Mouse (Mus musculus) brain, embryonic 14.5 days (tissue): ENCODE data around the gene Suds3. TPM values are rescaled to one million over a fixed set of nuclear protein-coding genes. Genes with fewer than 3 reads are reported as not detected.

Source experiments
- DNase-seq: peaks from one replicate; pipeline ENCODE4 v3.0.0-alpha.2; 2011; ENCODE audit warnings: low read depth
- CTCF ChIP-seq: fragments of 200-500 bp; IDR thresholded peaks from 2 replicates; pipeline ENCODE4 v1.5.1; 2012; ENCODE audit warnings: inconsistent platforms, mild to moderate bottlenecking, moderate library complexity, borderline replicate concordance; ENCODE audit not compliant: insufficient read depth, insufficient read length; ENCODE audit errors: extremely low read depth
- POLR2A ChIP-seq: fragments of 200-500 bp; IDR thresholded peaks from 2 replicates; pipeline ENCODE4 v1.6.1; 2012; ENCODE audit warnings: mild to moderate bottlenecking, inconsistent platforms, borderline replicate concordance; ENCODE audit not compliant: poor library complexity, insufficient read depth, insufficient read length, severe bottlenecking; ENCODE audit errors: extremely low read depth
- polyA plus RNA-seq: library from polyadenylated mRNA; depleted of rRNA; stranded (reverse); fragments of >200 nt; gene quantifications from 2 replicates; pipeline ENCODE4 v1.2.3, GENCODE M21; 2012; rRNA removed

Suds3 gene
- 98.4 and 105 TPM in 2 replicates for polyA plus RNA-seq

- TF ChIP-seq CTCF (peak; percentile 94), POLR2A (peak; percentile 74)
- DNase-seq = peak; percentile 92
Measured at GRCm38 (mm10) chr5:117115836-117116366, at the start of gene Suds3. Gene Suds3 (minus strand): TSS chr5:117116113.

GRCm38 (mm10) chr5:117164923-117165322 is 49.0 kb upstream of the Suds3 start:
- no peak for DNase-seq
- TF ChIP-seq POLR2A (no peak), CTCF (no peak)

- no peak for DNase-seq
- no peak for TF ChIP-seq POLR2A
- no peak for TF ChIP-seq CTCF
Measured at GRCm38 (mm10) chr5:117164516-117164915, 48.6 kb upstream of the Suds3 start.

GRCm38 (mm10) chr5:117163790-117164189 is 47.9 kb upstream of the Suds3 start:
- TF ChIP-seq POLR2A (no peak), CTCF (no peak)

GRCm38 (mm10) chr5:117160499-117160898 is 44.6 kb upstream of the Suds3 start:
- TF ChIP-seq POLR2A = no peak
- no peak for DNase-seq

More at GRCm38 (mm10) chr5:117163790-117164189, 47.9 kb upstream of the Suds3 start:
- no peak for DNase-seq

- no peak for TF ChIP-seq POLR2A
- no peak for TF ChIP-seq CTCF
- DNase-seq = no peak
Measured at GRCm38 (mm10) chr5:117159805-117160291, 43.9 kb upstream of the Suds3 start.

GRCm38 (mm10) chr5:117159326-117159725 is 43.4 kb upstream of the Suds3 start:
- DNase-seq = no peak
- no peak for TF ChIP-seq CTCF

GRCm38 (mm10) chr5:117158335-117159018 is 42.6 kb upstream of the Suds3 start:
- TF ChIP-seq POLR2A (no peak), CTCF (no peak)
- no peak for DNase-seq

- peak; percentile 69 for DNase-seq
- TF ChIP-seq CTCF (no peak), POLR2A (no peak)
Measured at GRCm38 (mm10) chr5:117153527-117154091, 37.7 kb upstream of the Suds3 start.

GRCm38 (mm10) chr5:117152944-117153343 is 37.0 kb upstream of the Suds3 start:
- DNase-seq = no peak
- TF ChIP-seq CTCF (no peak), POLR2A (no peak)

GRCm38 (mm10) chr5:117150068-117150467 is 34.2 kb upstream of the Suds3 start:
- no peak for DNase-seq

More at GRCm38 (mm10) chr5:117150068-117150467, 34.2 kb upstream of the Suds3 start:
- no peak for TF ChIP-seq POLR2A
- no peak for TF ChIP-seq CTCF
